Mouse (Mus musculus): ENCODE results near the gene Arl1.

DNA sequence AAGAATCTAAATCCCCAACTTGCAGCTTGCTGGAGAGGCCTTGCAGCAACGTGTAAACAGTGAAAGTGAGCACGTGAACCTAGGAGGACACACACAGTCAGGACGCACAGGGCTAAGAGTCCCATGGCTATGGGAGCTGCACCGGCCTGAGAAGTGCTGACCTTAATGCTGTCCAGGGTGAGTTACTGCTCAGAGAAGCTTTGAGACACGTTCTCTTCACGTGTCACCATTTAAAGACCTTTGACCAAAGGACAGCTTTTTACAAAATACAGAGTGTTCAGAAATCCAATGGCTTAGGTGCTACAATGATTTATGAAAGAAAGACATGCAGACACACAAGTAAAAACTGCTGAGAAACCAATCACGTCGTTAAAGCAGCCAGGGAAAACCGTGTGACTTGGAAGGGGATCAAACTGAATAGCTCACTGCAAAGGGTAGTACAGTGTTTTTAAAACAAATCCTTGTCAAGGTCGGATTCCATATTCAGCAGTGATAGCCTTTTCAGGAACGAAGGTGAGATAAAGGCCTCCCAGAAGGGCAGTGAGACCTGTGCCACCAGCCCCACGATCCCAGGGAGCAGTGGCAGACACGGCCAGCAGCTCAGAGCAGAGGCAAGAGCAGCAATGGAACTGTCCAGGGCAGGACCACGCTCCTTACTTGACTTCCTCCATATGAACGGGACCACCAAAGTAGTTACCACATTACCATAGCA is 34.9 kb downstream of the Arl1 start:
- TF ChIP-seq CTCF (conservative IDR thresholded peaks at IDR 0.05; ENCODE audit: low read length) (no peak), NANOG (IDR thresholded peaks at IDR 0.05; ENCODE audit: borderline replicate concordance, low read length) (no peak)
